Comparison of ENCODE assay signal across 8 mouse cellular contexts in genomic region chr7:80023621-80024435, GRCm38 (mm10). TPM values are rescaled to one million over a fixed set of nuclear protein-coding genes. Genes with fewer than 3 reads are reported as not detected.
A peak's percentile ranks its signal among the peaks of the same experiment; 100 is the strongest.
DNase-seq lines count a peak whose midpoint lies in the region; ATAC-seq and TF ChIP-seq lines count a peak whose summit lies in the region.

No protein-coding gene starts in this region.

- no peaks in the 10 kb centered on the region for H3K36me3 ChIP-seq in heart, embryonic 16.5 days (ENCODE audit: control insufficient read depth, insufficient read depth)
- H3K36me3 ChIP-seq in liver, embryonic 11.5 days (ENCODE audit: control insufficient read depth, insufficient read depth, low read length): no peaks in the 10 kb centered on the region

- peak; percentile 36; the same call in 1 of the 2 replicates for TF ChIP-seq CTCF in brain, embryonic 14.5 days (IDR thresholded peaks at IDR 0.05; ENCODE audit: borderline replicate concordance, extremely low read depth, insufficient read depth, insufficient read length)

- H3K9ac ChIP-seq in heart, embryonic 16.5 days (ENCODE audit: low read length): no peak overlapping the region; the same call in 1 of the 2 replicates
- no peak overlapping the region for H3K9ac ChIP-seq in liver, embryonic 11.5 days (ENCODE audit: low read depth, low read length)

- peak overlapping the region; percentile 97 for H3K27ac ChIP-seq in heart, embryonic 16.5 days (ENCODE audit: low read length)
- peak overlapping the region; percentile 95; the same call in 1 of the 2 replicates for H3K27ac ChIP-seq in liver, embryonic 11.5 days (ENCODE audit: low read depth, low read length)

- H3K4me2 ChIP-seq in heart, embryonic 16.5 days (ENCODE audit: low read depth, low read length): peak overlapping the region; percentile 100; the same call in 1 of the 2 replicates
- peak overlapping the region; percentile 98 for H3K4me2 ChIP-seq in liver, embryonic 11.5 days

- H3K9me3 ChIP-seq in heart, embryonic 16.5 days (replicated peaks; ENCODE audit: control insufficient read depth, low read length): no peaks in the 10 kb centered on the region
- no peaks in the 10 kb centered on the region for H3K9me3 ChIP-seq in liver, embryonic 11.5 days (ENCODE audit: control insufficient read depth, low read length)

- peak; percentile 38 to 40 for DNase-seq in lung, adult 18-20 months
- DNase-seq in lung, postnatal 14 days: no peak
- DNase-seq in brain, embryonic 14.5 days (ENCODE audit: low read depth): peak; percentile 71
- DNase-seq in liver, embryonic 11.5 days (ENCODE audit: low spot score): no peak
- DNase-seq in naive thymus-derived CD4-positive, alpha-beta T cell, adult 2 months (ENCODE audit: low read depth): peak; percentile 77
- DNase-seq in adrenal gland, postnatal 25 days: no peak
- DNase-seq in right cerebral cortex, postnatal 25 days: no peak

- H3K4me3 ChIP-seq in heart, embryonic 16.5 days (ENCODE audit: low read length): no peak overlapping the region; the same call in 1 of the 2 replicates
- H3K4me3 ChIP-seq in liver, embryonic 11.5 days (ENCODE audit: low read depth, low read length): peak overlapping the region; percentile 90

- 72% methylated on average over 5 of the region's 5 CpGs for WGBS in heart, embryonic 16.5 days
- WGBS in liver, embryonic 11.5 days: 54% methylated on average over 5 of the region's 5 CpGs

- peaks cover 18% of the 10 kb centered on the region for H3K4me1 ChIP-seq in heart, embryonic 16.5 days (ENCODE audit: control insufficient read depth, insufficient read depth, low read length)
- H3K4me1 ChIP-seq in liver, embryonic 11.5 days (replicated peaks; ENCODE audit: control insufficient read depth, insufficient read depth, low read length): peaks cover 21% of the 10 kb centered on the region

- no peak for ATAC-seq in heart, embryonic 16.5 days (replicated peaks; ENCODE audit: extremely low read depth, insufficient read depth, low FRiP score)
- ATAC-seq in liver, embryonic 11.5 days (replicated peaks; ENCODE audit: low FRiP score): no peak

- no peak for TF ChIP-seq POLR2A in brain, embryonic 14.5 days (IDR thresholded peaks at IDR 0.05; ENCODE audit: borderline replicate concordance, extremely low read depth, insufficient read depth, insufficient read length, poor library complexity, severe bottlenecking)

- H3K27me3 ChIP-seq in heart, embryonic 16.5 days (ENCODE audit: control insufficient read depth, insufficient read depth, low read length): no peaks in the 10 kb centered on the region
- no peaks in the 10 kb centered on the region for H3K27me3 ChIP-seq in liver, embryonic 11.5 days (replicated peaks; ENCODE audit: control insufficient read depth, insufficient read depth, low read length)

RNA-seq across cellular contexts. Expression of gene Zfp710, which starts 0.8 kb away (rescaled TPM):
- 34.8 and 36.1 TPM in 2 replicates for polyA plus RNA-seq in brain, embryonic 14.5 days (2012; rRNA removed)
- polyA plus RNA-seq in heart, embryonic 16.5 days (2015; fragmentation: Nextera tagmentation; extraction: Ambion mirVana): 12.4 and 12.6 TPM in 2 replicates
- polyA plus RNA-seq in liver, embryonic 11.5 days (2014; fragmentation: Nextera tagmentation; extraction: Ambion mirVana): 10.8 and 11.8 TPM in 2 replicates
- 18.5 and 21.4 TPM in 2 replicates for total RNA-seq in adrenal gland, postnatal 25 days (2021)

Comparison
In these comparisons a context has a peak if more than half of its experiments do, and no peak if none do; other contexts are left out.
1. DNase-seq: peak in lung, adult 18-20 months (2 of 2), brain, embryonic 14.5 days (single experiment) and naive thymus-derived CD4-positive, alpha-beta T cell, adult 2 months (single experiment); none in lung, postnatal 14 days (single experiment), liver, embryonic 11.5 days (single experiment), adrenal gland, postnatal 25 days (single experiment) and right cerebral cortex, postnatal 25 days (single experiment).